Mouse (Mus musculus): ENCODE measurements around the gene Hist1h2af. TPM values are rescaled to one million over a fixed set of nuclear protein-coding genes. Genes with fewer than 3 reads are reported as not detected.
A peak's percentile ranks its signal among the peaks of the same experiment; 100 is the strongest.
"Not testable (repeated sequence)": the region's sequence is repeated elsewhere in the genome, so short reads cannot be mapped to it uniquely, and the experiment has no call there.

The Hist1h2af gene
- 3.6 and 8.4 TPM in 2 replicates for polyA plus RNA-seq (2014; fragmentation: Nextera tagmentation; extraction: Ambion mirVana)

GRCm38 (mm10) chr13:23533560-23534367 is at the start of gene Hist1h2af:
TSS of gene Hist1h2af (plus strand) at chr13:23533906.
- H3K4me1 ChIP-seq (replicated peaks; ENCODE audit: control insufficient read depth, insufficient read depth, low read length); H3K36me3 ChIP-seq (ENCODE audit: control insufficient read depth, insufficient read depth, low read length); H3K9me3 ChIP-seq (ENCODE audit: control insufficient read depth, low read length); H3K27me3 ChIP-seq (ENCODE audit: control insufficient read depth, insufficient read depth, low read length): not testable (repeated sequence)
- DNase-seq (ENCODE audit: low spot score) (peak; percentile 83), ATAC-seq (ENCODE audit: low FRiP score) (peak; percentile 53)
- Histone ChIP-seq H3K27ac (ENCODE audit: low read depth, low read length) (peak within 1 kb of the TSS; percentile 81), H3K4me3 (ENCODE audit: low read depth, low read length) (peak within 1 kb of the TSS; percentile 63), H3K4me2 (replicated peaks; ENCODE audit: low read depth, low read length) (peak within 1 kb of the TSS; percentile 67), H3K9ac (ENCODE audit: low read depth, low read length) (peak within 1 kb of the TSS; percentile 77)
- under 1% methylated on average over 22 of the region's 53 CpGs for WGBS

- Histone ChIP-seq H3K9ac (ENCODE audit: low read depth, low read length) (no peak overlapping the region), H3K4me1 (replicated peaks; ENCODE audit: control insufficient read depth, insufficient read depth, low read length) (no peaks in the 10 kb centered on the region), H3K9me3 (ENCODE audit: control insufficient read depth, low read length) (no peaks in the 10 kb centered on the region), H3K27me3 (ENCODE audit: control insufficient read depth, insufficient read depth, low read length) (no peaks in the 10 kb centered on the region), H3K4me3 (ENCODE audit: low read depth, low read length) (no peak overlapping the region), H3K27ac (ENCODE audit: low read depth, low read length) (no peak overlapping the region), H3K4me2 (replicated peaks; ENCODE audit: low read depth, low read length) (no peak overlapping the region), H3K36me3 (ENCODE audit: control insufficient read depth, insufficient read depth, low read length) (no peaks in the 10 kb centered on the region)
- ATAC-seq (ENCODE audit: low FRiP score) (no peak), DNase-seq (ENCODE audit: low spot score) (no peak)
- WGBS: 53% methylated on average over 5 of the region's 5 CpGs
Observed at GRCm38 (mm10) chr13:23485271-23485670, 48.4 kb upstream of the Hist1h2af start.

GRCm38 (mm10) chr13:23488400-23489322 is 45.0 kb upstream of the Hist1h2af start, which contains the start of gene Btn2a2:
TSS of gene Btn2a2 (minus strand) at chr13:23488857.
- WGBS: 4% methylated on average over 13 of the region's 14 CpGs
- Histone ChIP-seq H3K9me3 (ENCODE audit: control insufficient read depth, low read length) (no peaks in the 10 kb centered on the region), H3K4me1 (replicated peaks; ENCODE audit: control insufficient read depth, insufficient read depth, low read length) (no peaks in the 10 kb centered on the region), H3K36me3 (ENCODE audit: control insufficient read depth, insufficient read depth, low read length) (no peaks in the 10 kb centered on the region), H3K4me3 (ENCODE audit: low read depth, low read length) (peak within 1 kb of the TSS; percentile 21; the same call in 1 of the 2 replicates), H3K9ac (ENCODE audit: low read depth, low read length) (no peak within 1 kb of the TSS; the same call in 1 of the 2 replicates), H3K4me2 (replicated peaks; ENCODE audit: low read depth, low read length) (peak within 1 kb of the TSS; percentile 42), H3K27me3 (ENCODE audit: control insufficient read depth, insufficient read depth, low read length) (no peaks in the 10 kb centered on the region), H3K27ac (ENCODE audit: low read depth, low read length) (no peak within 1 kb of the TSS)
- ATAC-seq (ENCODE audit: low FRiP score) (peak; percentile 93), DNase-seq (ENCODE audit: low spot score) (peak; percentile 70)

GRCm38 (mm10) chr13:23490863-23491262 is 42.8 kb upstream of the Hist1h2af start:
- H3K27ac ChIP-seq (ENCODE audit: low read depth, low read length): no peak overlapping the region
- H3K4me2 ChIP-seq (replicated peaks; ENCODE audit: low read depth, low read length): no peak overlapping the region
- H3K9me3 ChIP-seq (ENCODE audit: control insufficient read depth, low read length): no peaks in the 10 kb centered on the region
- H3K9ac ChIP-seq (ENCODE audit: low read depth, low read length): no peak overlapping the region
- ATAC-seq (ENCODE audit: low FRiP score): no peak
- 64% methylated on average over 1 of the region's 1 CpGs for WGBS
- no peaks in the 10 kb centered on the region for H3K36me3 ChIP-seq (ENCODE audit: control insufficient read depth, insufficient read depth, low read length)
- DNase-seq (ENCODE audit: low spot score): no peak
- H3K4me3 ChIP-seq (ENCODE audit: low read depth, low read length): no peak overlapping the region
- no peaks in the 10 kb centered on the region for H3K27me3 ChIP-seq (ENCODE audit: control insufficient read depth, insufficient read depth, low read length)
- no peaks in the 10 kb centered on the region for H3K4me1 ChIP-seq (replicated peaks; ENCODE audit: control insufficient read depth, insufficient read depth, low read length)

GRCm38 (mm10) chr13:23491263-23491662 is 42.4 kb upstream of the Hist1h2af start:
- WGBS: 13% methylated on average over 1 of the region's 1 CpGs
- DNase-seq (ENCODE audit: low spot score) (no peak), ATAC-seq (ENCODE audit: low FRiP score) (no peak)
- H3K9ac ChIP-seq (ENCODE audit: low read depth, low read length): no peak overlapping the region
- H3K27me3 ChIP-seq (ENCODE audit: control insufficient read depth, insufficient read depth, low read length): no peaks in the 10 kb centered on the region
- no peak overlapping the region for H3K4me3 ChIP-seq (ENCODE audit: low read depth, low read length)
- no peaks in the 10 kb centered on the region for H3K36me3 ChIP-seq (ENCODE audit: control insufficient read depth, insufficient read depth, low read length)
- no peaks in the 10 kb centered on the region for H3K4me1 ChIP-seq (replicated peaks; ENCODE audit: control insufficient read depth, insufficient read depth, low read length)
- H3K27ac ChIP-seq (ENCODE audit: low read depth, low read length): no peak overlapping the region
- no peaks in the 10 kb centered on the region for H3K9me3 ChIP-seq (ENCODE audit: control insufficient read depth, low read length)
- no peak overlapping the region for H3K4me2 ChIP-seq (replicated peaks; ENCODE audit: low read depth, low read length)

- H3K4me3 ChIP-seq (ENCODE audit: low read depth, low read length): no peak overlapping the region; the same call in 1 of the 2 replicates
- peak; percentile 56 for DNase-seq (ENCODE audit: low spot score)
- no peaks in the 10 kb centered on the region for H3K36me3 ChIP-seq (ENCODE audit: control insufficient read depth, insufficient read depth, low read length)
- peak overlapping the region; percentile 39 for H3K4me2 ChIP-seq (replicated peaks; ENCODE audit: low read depth, low read length)
- H3K4me1 ChIP-seq (replicated peaks; ENCODE audit: control insufficient read depth, insufficient read depth, low read length): no peaks in the 10 kb centered on the region
- no peaks in the 10 kb centered on the region for H3K27me3 ChIP-seq (ENCODE audit: control insufficient read depth, insufficient read depth, low read length)
- H3K9ac ChIP-seq (ENCODE audit: low read depth, low read length): 0 out of 2 replicates have a peak overlapping the region, but pooled peaks have one; percentile 7
- peak; percentile 36; the same call in 1 of the 2 replicates for ATAC-seq (ENCODE audit: low FRiP score)
- 3% methylated on average over 14 of the region's 14 CpGs for WGBS
- H3K27ac ChIP-seq (ENCODE audit: low read depth, low read length): no peak overlapping the region
- no peaks in the 10 kb centered on the region for H3K9me3 ChIP-seq (ENCODE audit: control insufficient read depth, low read length)
Observed at GRCm38 (mm10) chr13:23491990-23492389, 41.7 kb upstream of the Hist1h2af start.

- DNase-seq (ENCODE audit: low spot score) (no peak), ATAC-seq (ENCODE audit: low FRiP score) (no peak)
- H3K27ac ChIP-seq (ENCODE audit: low read depth, low read length): no peak overlapping the region
- no peak overlapping the region for H3K4me2 ChIP-seq (replicated peaks; ENCODE audit: low read depth, low read length)
- no peaks in the 10 kb centered on the region for H3K4me1 ChIP-seq (replicated peaks; ENCODE audit: control insufficient read depth, insufficient read depth, low read length)
- H3K36me3 ChIP-seq (ENCODE audit: control insufficient read depth, insufficient read depth, low read length): no peaks in the 10 kb centered on the region
- 83% methylated on average over 6 of the region's 6 CpGs for WGBS
- H3K27me3 ChIP-seq (ENCODE audit: control insufficient read depth, insufficient read depth, low read length): 0 out of 2 replicates have a peak, but pooled peaks cover 2% of the 10 kb centered on the region
- H3K9me3 ChIP-seq (ENCODE audit: control insufficient read depth, low read length): no peaks in the 10 kb centered on the region
- H3K4me3 ChIP-seq (ENCODE audit: low read depth, low read length): no peak overlapping the region
- H3K9ac ChIP-seq (ENCODE audit: low read depth, low read length): no peak overlapping the region
Observed at GRCm38 (mm10) chr13:23495526-23495925, 38.2 kb upstream of the Hist1h2af start.

- Histone ChIP-seq H3K4me1 (replicated peaks; ENCODE audit: control insufficient read depth, insufficient read depth, low read length) (no peaks in the 10 kb centered on the region), H3K9me3 (ENCODE audit: control insufficient read depth, low read length) (no peaks in the 10 kb centered on the region), H3K36me3 (ENCODE audit: control insufficient read depth, insufficient read depth, low read length) (no peaks in the 10 kb centered on the region), H3K27me3 (ENCODE audit: control insufficient read depth, insufficient read depth, low read length) (0 out of 2 replicates have a peak, but pooled peaks cover 2% of the 10 kb centered on the region), H3K4me3 (ENCODE audit: low read depth, low read length) (peak overlapping the region; percentile 14), H3K4me2 (replicated peaks; ENCODE audit: low read depth, low read length) (peak overlapping the region; percentile 29; the same call in 1 of the 2 replicates), H3K27ac (ENCODE audit: low read depth, low read length) (no peak overlapping the region), H3K9ac (ENCODE audit: low read depth, low read length) (no peak overlapping the region)
- no peak for ATAC-seq (ENCODE audit: low FRiP score)
- peak; percentile 72 for DNase-seq (ENCODE audit: low spot score)
- WGBS: 1% methylated on average over 19 of the region's 19 CpGs
Observed at GRCm38 (mm10) chr13:23497656-23498321, 35.9 kb upstream of the Hist1h2af start.

Measured in hindbrain, embryonic 11.5 days (tissue).